Mouse (Mus musculus): ENCODE measurements around the gene Actl11.

- TF ChIP-seq CTCF (IDR thresholded peaks at IDR 0.05) (no peak), EP300 (IDR thresholded peaks at IDR 0.05) (no peak)
These were observed 28.9 kb downstream of the Actl11 start for GRCm38 (mm10) chr9:107957141-107957540.
